Mouse (Mus musculus): Measurements from ENCODE around the gene Ltb. TPM values are rescaled to one million over a fixed set of nuclear protein-coding genes. Genes with fewer than 3 reads are reported as not detected.

The Ltb gene
- polyA plus RNA-seq, 1 experiment: not detected

GRCm38 (mm10) chr17:35164218-35164567 is 30.0 kb upstream of the Ltb start:
- peaks cover 18% of the 10 kb centered on the region for H3K4me1 ChIP-seq (ENCODE audit: control insufficient read depth, insufficient read depth, low read length)
- TF ChIP-seq POLR2A (IDR thresholded peaks at IDR 0.05; ENCODE audit: borderline replicate concordance, low read depth, low read length) (no peak), CTCF (IDR thresholded peaks at IDR 0.05; ENCODE audit: low read depth, low read length) (no peak)
- H3K4me3 ChIP-seq (ENCODE audit: insufficient read depth, low read length): peak overlapping the region; percentile 77
- peak overlapping the region; percentile 87 for H3K27ac ChIP-seq (ENCODE audit: insufficient read depth, low read depth, low read length)

GRCm38 (mm10) chr17:35164568-35165450 is 29.4 kb upstream of the Ltb start, which contains the start of gene Prrc2a:
TSS of gene Prrc2a (minus strand) at chr17:35164897.
- peak within 1 kb of the TSS; percentile 77 for H3K4me3 ChIP-seq (ENCODE audit: insufficient read depth, low read length)
- peaks cover 18% of the 10 kb centered on the region for H3K4me1 ChIP-seq (ENCODE audit: control insufficient read depth, insufficient read depth, low read length)
- TF ChIP-seq CTCF (IDR thresholded peaks at IDR 0.05; ENCODE audit: low read depth, low read length): no peak
- 0 out of 2 replicates have a peak, but pooled peaks have one; percentile 57 for TF ChIP-seq POLR2A (IDR thresholded peaks at IDR 0.05; ENCODE audit: borderline replicate concordance, low read depth, low read length)
- peak within 1 kb of the TSS; percentile 87 for H3K27ac ChIP-seq (ENCODE audit: insufficient read depth, low read depth, low read length)

GRCm38 (mm10) chr17:35165451-35166155 is 28.6 kb upstream of the Ltb start:
- H3K27ac ChIP-seq (ENCODE audit: insufficient read depth, low read depth, low read length): peak overlapping the region; percentile 76
- peak overlapping the region; percentile 67 for H3K4me3 ChIP-seq (ENCODE audit: insufficient read depth, low read length)
- TF ChIP-seq CTCF (IDR thresholded peaks at IDR 0.05; ENCODE audit: low read depth, low read length) (no peak), POLR2A (IDR thresholded peaks at IDR 0.05; ENCODE audit: borderline replicate concordance, low read depth, low read length) (no peak)
- peaks cover 18% of the 10 kb centered on the region for H3K4me1 ChIP-seq (ENCODE audit: control insufficient read depth, insufficient read depth, low read length)

DNA sequence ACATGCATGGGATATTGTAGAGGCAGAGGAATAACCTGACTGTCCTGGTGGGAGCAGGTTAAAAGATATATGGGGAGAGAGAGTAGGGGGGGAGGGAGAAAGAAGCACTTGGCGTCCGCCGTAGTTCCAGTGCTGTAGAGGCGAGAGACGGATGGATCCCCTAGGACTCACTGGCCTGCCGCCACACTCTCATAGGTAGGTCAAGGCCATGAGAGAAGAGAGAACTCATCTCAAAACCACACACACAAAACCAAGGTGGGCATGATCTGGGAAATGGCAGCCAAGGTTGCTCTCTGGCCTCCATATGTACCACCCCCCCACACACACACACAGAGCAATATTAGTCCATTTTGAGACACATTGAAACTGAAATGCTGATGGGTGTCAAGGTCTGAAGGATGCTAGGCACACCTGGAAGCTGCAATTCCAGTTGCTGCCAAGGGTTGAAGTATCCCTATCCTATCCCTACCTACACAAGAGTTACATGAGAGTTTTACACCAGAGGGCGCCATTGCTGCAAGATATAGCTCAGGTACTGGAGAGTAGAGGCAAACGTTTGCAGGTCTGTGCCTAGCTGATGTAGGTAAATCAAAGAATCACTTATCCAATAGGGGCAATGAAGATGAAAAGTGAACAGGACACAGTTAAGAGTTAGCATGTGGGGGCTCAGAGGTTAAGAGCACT is 27.7 kb upstream of the Ltb start:
- no peak overlapping the region for H3K4me3 ChIP-seq (ENCODE audit: insufficient read depth, low read length)
- no peak for TF ChIP-seq CTCF (IDR thresholded peaks at IDR 0.05; ENCODE audit: low read depth, low read length)
- no peak for TF ChIP-seq POLR2A (IDR thresholded peaks at IDR 0.05; ENCODE audit: borderline replicate concordance, low read depth, low read length)

GRCm38 (mm10) chr17:35167794-35168193 is 26.4 kb upstream of the Ltb start:
- TF ChIP-seq CTCF (IDR thresholded peaks at IDR 0.05; ENCODE audit: low read depth, low read length) (no peak), POLR2A (IDR thresholded peaks at IDR 0.05; ENCODE audit: borderline replicate concordance, low read depth, low read length) (no peak)
- Histone ChIP-seq H3K27ac (ENCODE audit: insufficient read depth, low read depth, low read length) (no peak overlapping the region), H3K4me3 (ENCODE audit: insufficient read depth, low read length) (no peak overlapping the region), H3K4me1 (ENCODE audit: control insufficient read depth, insufficient read depth, low read length) (peaks cover 29% of the 10 kb centered on the region)

More for the DNA sequence above, 27.7 kb upstream of the Ltb start:
- peaks cover 26% of the 10 kb centered on the region for H3K4me1 ChIP-seq (ENCODE audit: control insufficient read depth, insufficient read depth, low read length)
- H3K27ac ChIP-seq (ENCODE audit: insufficient read depth, low read depth, low read length): no peak overlapping the region

- Histone ChIP-seq H3K27ac (ENCODE audit: insufficient read depth, low read depth, low read length) (no peak overlapping the region), H3K4me1 (ENCODE audit: control insufficient read depth, insufficient read depth, low read length) (peaks cover 35% of the 10 kb centered on the region), H3K4me3 (ENCODE audit: insufficient read depth, low read length) (no peak overlapping the region)
- TF ChIP-seq CTCF (IDR thresholded peaks at IDR 0.05; ENCODE audit: low read depth, low read length) (no peak), POLR2A (IDR thresholded peaks at IDR 0.05; ENCODE audit: borderline replicate concordance, low read depth, low read length) (no peak)
These were observed 25.6 kb upstream of the Ltb start for GRCm38 (mm10) chr17:35168541-35169207.

DNA sequence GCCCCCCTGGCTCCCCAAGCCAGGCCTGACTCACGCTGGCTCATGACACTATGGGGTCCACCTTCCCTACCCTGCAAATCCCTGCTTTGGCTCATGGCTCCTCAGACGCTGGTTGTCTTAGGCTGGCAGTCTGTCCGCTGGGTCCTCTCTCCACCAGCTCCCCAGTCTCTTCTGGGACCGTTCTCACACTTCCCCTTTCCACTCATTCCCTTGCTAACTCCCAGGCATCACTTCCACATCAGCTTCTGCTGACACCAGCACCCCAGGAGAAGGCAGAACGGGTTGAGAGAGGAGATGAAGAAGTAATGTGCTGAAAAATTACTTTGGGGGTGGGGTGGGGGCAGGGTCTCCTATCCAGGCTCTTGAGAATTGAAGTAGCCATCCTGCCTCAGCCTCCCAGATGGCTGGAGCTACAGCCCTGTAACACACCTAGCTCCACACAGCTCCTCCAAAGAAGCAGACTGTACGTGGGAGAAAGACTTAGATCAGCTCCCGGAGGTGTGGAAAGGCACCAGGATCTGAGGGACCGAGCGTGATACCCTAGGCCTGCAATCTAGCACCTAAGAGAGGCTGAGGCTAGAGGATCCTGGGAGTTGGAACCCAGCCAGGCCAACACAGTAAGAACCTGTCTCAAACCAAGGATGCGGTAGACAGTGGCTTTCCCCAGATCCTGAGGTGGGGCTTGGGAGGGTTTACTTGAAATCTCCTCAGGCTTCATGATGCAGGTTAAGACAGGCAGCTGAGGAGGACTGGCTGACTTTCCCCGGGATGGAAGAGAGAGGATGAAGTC is 21.6 kb upstream of the Ltb start:
- Histone ChIP-seq H3K4me1 (ENCODE audit: control insufficient read depth, insufficient read depth, low read length) (peaks cover 41% of the 10 kb centered on the region), H3K4me3 (ENCODE audit: insufficient read depth, low read length) (peak overlapping the region; percentile 78), H3K27ac (ENCODE audit: insufficient read depth, low read depth, low read length) (peak overlapping the region; percentile 96)
- TF ChIP-seq POLR2A (IDR thresholded peaks at IDR 0.05; ENCODE audit: borderline replicate concordance, low read depth, low read length) (no peak), CTCF (IDR thresholded peaks at IDR 0.05; ENCODE audit: low read depth, low read length) (peak; percentile 17; the same call in 1 of the 2 replicates)

DNA sequence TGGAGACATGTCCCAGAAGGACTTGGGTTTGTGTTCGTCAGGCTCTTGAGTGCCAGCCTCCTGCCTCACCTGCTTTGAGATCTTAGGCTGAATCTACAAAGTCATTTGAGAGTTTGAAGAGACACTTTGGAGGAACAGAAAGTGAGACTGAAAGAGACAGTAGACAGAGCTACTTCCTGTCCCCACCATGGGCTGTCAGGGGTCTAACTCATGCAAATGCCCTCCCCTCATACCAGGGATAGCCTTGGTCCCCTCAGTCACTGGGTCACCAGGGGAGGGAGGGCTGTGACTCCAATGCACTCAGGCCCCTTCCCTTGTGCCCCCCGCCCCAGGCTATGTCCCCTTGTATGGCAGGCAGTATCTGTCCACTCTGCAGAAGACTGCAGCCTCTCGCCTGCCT is 20.9 kb upstream of the Ltb start:
- Histone ChIP-seq H3K27ac (ENCODE audit: insufficient read depth, low read depth, low read length) (peak overlapping the region; percentile 88), H3K4me1 (ENCODE audit: control insufficient read depth, insufficient read depth, low read length) (peaks cover 41% of the 10 kb centered on the region), H3K4me3 (ENCODE audit: insufficient read depth, low read length) (no peak overlapping the region)
- TF ChIP-seq CTCF (IDR thresholded peaks at IDR 0.05; ENCODE audit: low read depth, low read length): no peak
- TF ChIP-seq POLR2A (IDR thresholded peaks at IDR 0.05; ENCODE audit: borderline replicate concordance, low read depth, low read length): no peak
